Mouse (Mus musculus): ENCODE measurements around the gene 2310002L09Rik. TPM values are rescaled to one million over a fixed set of nuclear protein-coding genes. Genes with fewer than 3 reads are reported as not detected.
"Not testable (repeated sequence)": the region's sequence is repeated elsewhere in the genome, so short reads cannot be mapped to it uniquely, and the experiment has no call there.

Gene 2310002L09Rik
- polyA plus RNA-seq (2016; fragmentation: Nextera tagmentation; extraction: Ambion mirVana), result 0.12 TPM in 1 of 2 replicates, not detected in the other

DNA sequence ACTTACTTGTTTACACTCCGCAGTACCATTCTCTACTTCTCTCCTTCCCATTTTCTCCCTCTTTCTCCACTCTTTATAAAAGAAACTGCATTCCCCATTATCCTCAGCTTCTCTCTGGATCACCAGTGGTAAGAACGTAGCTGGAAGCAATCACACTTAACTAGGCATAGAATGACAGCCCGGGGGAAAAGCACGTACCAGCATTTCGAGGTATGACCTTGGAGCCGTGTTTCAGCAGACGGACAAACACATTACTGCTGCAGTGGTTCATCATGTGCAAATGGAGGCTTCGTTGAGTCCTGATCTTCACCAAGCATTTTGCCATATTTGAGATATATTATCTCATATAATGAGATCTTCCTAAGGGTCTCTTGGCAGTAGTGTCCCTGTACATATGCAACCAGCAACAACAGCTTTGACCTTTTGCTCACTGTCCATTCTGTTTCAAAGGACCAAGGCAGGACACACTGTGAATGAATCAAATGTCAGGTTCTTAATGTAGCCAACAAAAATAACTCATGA is at the start of gene 2310002L09Rik:
Gene 2310002L09Rik, minus strand, starts transcription at position 472 of the 522 bp plus-strand sequence.
- no peaks in the 10 kb centered on the region for H3K27me3 ChIP-seq
- H3K4me3 ChIP-seq, result no peak within 1 kb of the TSS
- no peak within 1 kb of the TSS for H3K4me2 ChIP-seq (replicated peaks)
- WGBS, result 87% methylated on average over 8 of the region's 8 CpGs
- no peaks in the 10 kb centered on the region for H3K9me3 ChIP-seq
- no peak within 1 kb of the TSS for H3K9ac ChIP-seq (replicated peaks)
- no peak for ATAC-seq (ENCODE audit: low FRiP score, low read depth)
- no peaks in the 10 kb centered on the region for H3K4me1 ChIP-seq
- no peaks in the 10 kb centered on the region for H3K36me3 ChIP-seq
- H3K27ac ChIP-seq (replicated peaks), result no peak within 1 kb of the TSS

GRCm38 (mm10) chr4:73980454-73980853 is 29.8 kb upstream of the 2310002L09Rik start:
- Histone ChIP-seq H3K27ac (replicated peaks) (no peak overlapping the region), H3K9ac (replicated peaks) (no peak overlapping the region), H3K4me3 (no peak overlapping the region), H3K4me1 (no peaks in the 10 kb centered on the region), H3K27me3 (no peaks in the 10 kb centered on the region), H3K4me2 (replicated peaks) (no peak overlapping the region), H3K36me3 (no peaks in the 10 kb centered on the region), H3K9me3 (no peaks in the 10 kb centered on the region)
- 90% methylated on average over 3 of the region's 3 CpGs for WGBS
- ATAC-seq (ENCODE audit: low FRiP score, low read depth), result no peak

DNA sequence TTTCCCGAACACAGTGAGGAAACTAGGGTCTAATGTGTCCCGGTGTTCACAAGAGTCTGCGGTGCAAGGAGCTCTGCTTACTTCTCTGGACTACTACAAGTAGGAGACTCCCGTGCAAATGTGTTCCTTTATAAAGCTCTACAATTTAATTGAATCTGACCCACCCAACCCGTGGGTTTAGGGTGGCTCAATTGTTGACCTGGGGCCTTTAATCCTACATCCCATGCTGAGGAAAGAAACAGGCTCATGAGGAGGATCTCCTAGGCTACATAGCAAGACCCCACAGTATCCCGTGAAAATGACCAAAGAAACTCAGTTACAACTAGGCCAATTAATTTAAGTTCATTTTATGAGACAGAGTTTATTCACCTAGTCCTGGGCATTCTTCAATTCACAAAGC is 30.0 kb downstream of the 2310002L09Rik start, which contains the start of gene Gm11756:
Gene Gm11756, minus strand, starts transcription at position 101 of the 400 bp plus-strand sequence.
- not testable (repeated sequence) for H3K27ac ChIP-seq (replicated peaks); H3K36me3 ChIP-seq; H3K4me3 ChIP-seq; ATAC-seq (ENCODE audit: low FRiP score, low read depth); H3K4me2 ChIP-seq (replicated peaks); H3K9ac ChIP-seq (replicated peaks); H3K27me3 ChIP-seq; H3K4me1 ChIP-seq; H3K9me3 ChIP-seq
- WGBS, result 85% methylated on average over 6 of the region's 6 CpGs

- H3K4me3 ChIP-seq; H3K36me3 ChIP-seq; H3K27me3 ChIP-seq; ATAC-seq (ENCODE audit: low FRiP score, low read depth); H3K4me1 ChIP-seq; H3K27ac ChIP-seq (replicated peaks); H3K9me3 ChIP-seq; H3K4me2 ChIP-seq (replicated peaks); H3K9ac ChIP-seq (replicated peaks): not testable (repeated sequence)
- no CpG with 5 or more reads among the region's 4 CpGs for WGBS
These were observed 44.8 kb downstream of the 2310002L09Rik start, which contains the start of gene Gm13871 for GRCm38 (mm10) chr4:73905853-73906252. Gm13871 (minus strand) TSS chr4:73905953.

- WGBS, result no CpG with 5 or more reads among the region's 4 CpGs
- not testable (repeated sequence) for H3K4me3 ChIP-seq; H3K9ac ChIP-seq (replicated peaks); H3K27ac ChIP-seq (replicated peaks); ATAC-seq (ENCODE audit: low FRiP score, low read depth); H3K36me3 ChIP-seq; H3K9me3 ChIP-seq; H3K27me3 ChIP-seq; H3K4me1 ChIP-seq; H3K4me2 ChIP-seq (replicated peaks)
These were observed 59.6 kb downstream of the 2310002L09Rik start, which contains the start of gene Gm11757 for GRCm38 (mm10) chr4:73891012-73891411. Gm11757 (minus strand) TSS chr4:73891112.

Other genes starting within 250 kb of the 2310002L09Rik start
- 0.14 and 0.27 TPM in 2 replicates for gene Rasef, start 159.9 kb downstream of the 2310002L09Rik start, polyA plus RNA-seq (2016; fragmentation: Nextera tagmentation; extraction: Ambion mirVana)
- not detected in 2 replicates for gene Gm11758, start 74.6 kb downstream of the 2310002L09Rik start, polyA plus RNA-seq (2016; fragmentation: Nextera tagmentation; extraction: Ambion mirVana)
- gene Gm11757, start 59.7 kb downstream of the 2310002L09Rik start, polyA plus RNA-seq (2016; fragmentation: Nextera tagmentation; extraction: Ambion mirVana), result not detected in 2 replicates
- not detected in 2 replicates for gene Gm13871, start 44.9 kb downstream of the 2310002L09Rik start, polyA plus RNA-seq (2016; fragmentation: Nextera tagmentation; extraction: Ambion mirVana)
- gene Gm11756, start 30.1 kb downstream of the 2310002L09Rik start, polyA plus RNA-seq (2016; fragmentation: Nextera tagmentation; extraction: Ambion mirVana), result not detected in 2 replicates
- gene Frmd3, start 62.6 kb upstream of the 2310002L09Rik start, polyA plus RNA-seq (2016; fragmentation: Nextera tagmentation; extraction: Ambion mirVana), result 7.4 and 7.9 TPM in 2 replicates

Measured in midbrain, embryonic 12.5 days (tissue).